Mouse (Mus musculus) hindbrain, embryonic 14.5 days (tissue): ENCODE results near the gene Bcas3. TPM values are rescaled to one million over a fixed set of nuclear protein-coding genes. Genes with fewer than 3 reads are reported as not detected.

Experiments used
- ATAC-seq: fragments of 200-750 bp; cut with Nextera tagmentation; 2 replicates; pipeline ENCODE4 v1.8.0; 2017; ENCODE audit warnings: moderate number of reproducible peaks, mild to moderate bottlenecking, moderate TSS enrichment, moderate library complexity; ENCODE audit not compliant: low FRiP score
- DNase-seq: peaks from one replicate; pipeline ENCODE4 v3.0.0-alpha.2; 2015; ENCODE audit warnings: low spot score
- H3K27ac ChIP-seq: fragments of 300-500 bp; sonication (generic); 2 replicates; pipeline ENCODE4 v1.5.1; 2014; ENCODE audit warnings: mild to moderate bottlenecking, moderate library complexity
- H3K27me3 ChIP-seq: fragments of 300-500 bp; sonication (generic); 2 replicates; pipeline ENCODE4 v1.6.1; 2014; ENCODE audit warnings: mild to moderate bottlenecking, low read length, mixed read lengths; ENCODE audit not compliant: control insufficient read depth, insufficient read depth
- H3K36me3 ChIP-seq: fragments of 300-500 bp; sonication (generic); replicated peaks from 2 replicates; pipeline ENCODE4 v1.6.1; 2014; ENCODE audit not compliant: control insufficient read depth, insufficient read depth
- H3K4me1 ChIP-seq: fragments of 300-500 bp; sonication (generic); replicated peaks from 2 replicates; pipeline ENCODE4 v1.6.1; 2014; ENCODE audit warnings: antibody characterized with exemption, low read length, mixed read lengths; ENCODE audit not compliant: control insufficient read depth, insufficient read depth
- H3K4me2 ChIP-seq: fragments of 300-500 bp; sonication (generic); replicated peaks from 2 replicates; pipeline ENCODE4 v1.6.1; 2014; ENCODE audit warnings: mild to moderate bottlenecking, moderate library complexity
- H3K4me3 ChIP-seq: fragments of 300-500 bp; sonication (generic); replicated peaks from 2 replicates; pipeline ENCODE4 v1.5.1; 2014; ENCODE audit warnings: mild to moderate bottlenecking, low read length
- H3K9ac ChIP-seq: fragments of 300-500 bp; sonication (generic); 2 replicates; pipeline ENCODE4 v1.6.1; 2014
- H3K9me3 ChIP-seq: fragments of 300-500 bp; sonication (generic); 2 replicates; pipeline ENCODE4 v1.6.1; 2016; ENCODE audit warnings: low read length; ENCODE audit not compliant: control insufficient read depth
- WGBS: fragments of 180-500 bp; shearing (Covaris S2); extraction: QIAGEN DNeasy Blood & Tissue Kit; methylation state at CpG from one replicate; pipeline ENCODE4 v1.1.7; 2014; 5-methylcytosine and 5-hydroxymethylcytosine counted together
- polyA plus RNA-seq: library from polyadenylated mRNA; unstranded; fragments of >200 nt; fragmentation: Nextera tagmentation; extraction: Ambion mirVana; gene quantifications from 2 replicates; pipeline ENCODE4 v1.2.1, GENCODE M21; 2014

Gene Bcas3
- polyA plus RNA-seq, 1 experiment from 2014 or later: 29.2 TPM

DNA sequence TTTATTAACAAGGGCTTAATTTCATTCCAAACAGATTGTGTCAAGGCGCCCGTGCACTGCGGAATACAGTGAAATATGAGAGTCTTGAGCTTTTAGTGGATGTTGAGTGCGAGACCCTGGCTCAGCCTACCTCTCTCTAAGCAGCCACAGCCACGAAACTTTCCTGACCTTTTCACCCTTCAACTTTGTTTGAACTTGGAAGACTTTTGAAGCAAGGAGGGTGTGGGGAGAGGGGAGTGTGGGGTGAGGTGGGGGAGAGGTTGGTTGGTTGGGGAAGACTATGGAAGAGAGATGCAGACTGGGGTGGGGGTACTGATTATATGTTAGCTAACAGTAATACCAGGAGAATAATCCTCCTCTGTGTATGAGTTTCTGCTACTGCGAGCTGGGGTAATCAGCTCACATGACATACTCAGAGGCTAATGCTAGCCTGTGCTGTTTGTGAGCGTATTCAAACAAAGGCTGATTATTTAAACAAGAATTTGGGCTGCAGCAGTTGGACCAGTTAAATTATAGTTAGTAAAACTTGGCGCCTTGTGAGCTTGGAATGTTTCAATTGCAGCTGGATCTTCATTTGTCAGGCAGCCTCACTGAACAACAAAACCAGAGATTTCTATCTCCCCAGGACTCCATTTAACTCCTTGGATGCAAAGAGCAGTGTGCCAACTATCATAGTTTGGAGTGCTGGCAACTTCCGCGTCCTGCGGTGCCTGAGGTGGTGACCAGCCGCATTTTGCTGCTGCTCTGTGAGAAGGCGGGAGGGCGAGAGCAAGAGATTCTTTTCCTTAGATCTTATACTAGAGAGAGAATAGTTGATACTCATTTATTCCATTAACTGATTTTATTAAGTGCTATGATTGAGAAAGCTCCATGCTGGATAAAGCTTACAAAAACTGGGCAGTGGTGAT, 343.8 kb downstream of the Bcas3 start:
- Histone ChIP-seq H3K27ac (no peak overlapping the region), H3K4me3 (no peak overlapping the region), H3K27me3 (no peaks in the 10 kb centered on the region), H3K9ac (no peak overlapping the region), H3K9me3 (no peaks in the 10 kb centered on the region), H3K4me1 (0 out of 2 replicates have a peak, but pooled peaks cover 6% of the 10 kb centered on the region), H3K36me3 (no peaks in the 10 kb centered on the region), H3K4me2 (no peak overlapping the region)
- ATAC-seq: no peak
- no peak for DNase-seq
- 48% methylated on average over 14 of the region's 14 CpGs for WGBS

GRCm38 (mm10) chr11:85697468-85697867, 344.5 kb downstream of the Bcas3 start:
- 91% methylated on average over 4 of the region's 4 CpGs for WGBS
- DNase-seq (no peak), ATAC-seq (no peak)

GRCm38 (mm10) chr11:85698242-85698641, 345.3 kb downstream of the Bcas3 start:
- Histone ChIP-seq H3K4me3 (no peak overlapping the region), H3K9ac (no peak overlapping the region), H3K9me3 (no peaks in the 10 kb centered on the region), H3K4me2 (no peak overlapping the region), H3K27ac (no peak overlapping the region), H3K27me3 (no peaks in the 10 kb centered on the region), H3K36me3 (no peaks in the 10 kb centered on the region), H3K4me1 (0 out of 2 replicates have a peak, but pooled peaks cover 6% of the 10 kb centered on the region)
- DNase-seq: no peak
- 77% methylated on average over 11 of the region's 11 CpGs for WGBS
- no peak for ATAC-seq

More at GRCm38 (mm10) chr11:85697468-85697867, 344.5 kb downstream of the Bcas3 start:
- H3K27ac ChIP-seq: no peak overlapping the region
- no peaks in the 10 kb centered on the region for H3K36me3 ChIP-seq
- H3K4me2 ChIP-seq: no peak overlapping the region
- H3K9me3 ChIP-seq: no peaks in the 10 kb centered on the region
- no peaks in the 10 kb centered on the region for H3K27me3 ChIP-seq
- no peak overlapping the region for H3K9ac ChIP-seq
- 0 out of 2 replicates have a peak, but pooled peaks cover 6% of the 10 kb centered on the region for H3K4me1 ChIP-seq
- no peak overlapping the region for H3K4me3 ChIP-seq

DNA sequence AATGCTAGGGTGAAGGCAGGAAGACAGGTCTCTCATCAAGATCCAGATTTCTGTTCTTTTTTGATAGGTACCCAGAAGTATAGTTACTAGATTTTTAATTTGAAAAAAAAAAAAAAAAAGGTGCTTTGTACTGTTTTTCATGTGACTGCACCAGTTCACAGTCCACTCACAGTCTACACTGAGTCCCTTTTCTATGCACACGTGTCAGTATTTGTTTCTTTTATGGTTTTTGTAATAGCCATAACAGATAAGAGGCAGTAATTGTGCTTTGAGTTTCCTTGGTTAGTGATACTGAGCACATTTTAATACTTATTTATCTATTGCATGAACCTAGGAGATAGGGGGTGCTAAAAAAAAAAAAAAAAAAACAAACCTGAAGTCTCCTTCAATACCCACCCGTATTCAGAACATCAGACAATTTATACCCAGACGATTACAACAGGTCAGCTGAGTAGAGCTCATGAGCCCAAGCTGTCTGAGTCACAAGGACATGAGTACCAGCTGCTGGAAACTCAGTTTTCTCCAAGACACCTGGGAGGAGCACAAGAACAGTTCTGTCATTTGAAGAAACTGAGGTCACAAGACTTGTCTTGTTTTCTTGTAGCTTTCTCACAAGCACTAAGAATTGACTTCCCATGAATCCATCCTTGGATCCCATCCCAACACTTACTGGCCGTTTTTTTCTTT, 351.2 kb downstream of the Bcas3 start:
- Histone ChIP-seq H3K4me1 (no peaks in the 10 kb centered on the region), H3K4me3 (no peak overlapping the region), H3K9me3 (no peaks in the 10 kb centered on the region), H3K4me2 (no peak overlapping the region), H3K27me3 (no peaks in the 10 kb centered on the region), H3K36me3 (no peaks in the 10 kb centered on the region), H3K27ac (no peak overlapping the region), H3K9ac (no peak overlapping the region)
- DNase-seq: no peak
- 86% methylated on average over 4 of the region's 4 CpGs for WGBS
- no peak for ATAC-seq

DNA sequence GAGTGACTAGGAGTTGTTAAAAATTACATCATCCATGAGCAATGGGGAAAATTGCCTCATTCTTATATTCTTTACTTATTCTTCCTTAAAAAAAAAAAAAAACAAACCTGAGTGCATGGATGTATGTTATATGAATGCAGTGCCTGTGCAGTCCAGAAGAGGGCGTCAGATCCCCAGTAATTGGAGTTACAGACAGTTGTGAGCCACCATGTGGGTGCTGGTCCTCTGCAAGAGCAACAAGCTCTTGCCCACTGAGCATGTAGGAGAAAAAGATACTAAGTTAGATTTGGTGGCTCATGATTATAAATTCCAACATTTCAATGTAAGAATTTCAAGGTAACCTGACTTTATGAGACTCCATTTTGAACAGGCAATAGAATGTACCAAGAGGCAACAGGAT, 353.7 kb downstream of the Bcas3 start:
- ATAC-seq: no peak
- H3K36me3 ChIP-seq: no peaks in the 10 kb centered on the region
- 10% methylated on average over 1 of the region's 1 CpGs for WGBS

GRCm38 (mm10) chr11:85707496-85707895, 354.5 kb downstream of the Bcas3 start:
- Histone ChIP-seq H3K9ac (no peak overlapping the region), H3K4me3 (no peak overlapping the region), H3K4me2 (no peak overlapping the region), H3K36me3 (no peaks in the 10 kb centered on the region), H3K4me1 (no peaks in the 10 kb centered on the region), H3K27me3 (peaks cover 1% of the 10 kb centered on the region; the same call in 1 of the 2 replicates), H3K9me3 (no peaks in the 10 kb centered on the region), H3K27ac (no peak overlapping the region)
- ATAC-seq (no peak), DNase-seq (no peak)
- 89% methylated on average over 1 of the region's 1 CpGs for WGBS

More for the DNA sequence above, 353.7 kb downstream of the Bcas3 start:
- Histone ChIP-seq H3K27me3 (no peaks in the 10 kb centered on the region), H3K4me1 (no peaks in the 10 kb centered on the region), H3K9ac (no peak overlapping the region), H3K4me3 (no peak overlapping the region), H3K4me2 (no peak overlapping the region), H3K27ac (no peak overlapping the region), H3K9me3 (no peaks in the 10 kb centered on the region)
- no peak for DNase-seq

- Histone ChIP-seq H3K36me3 (no peaks in the 10 kb centered on the region), H3K4me2 (no peak overlapping the region), H3K9me3 (no peaks in the 10 kb centered on the region), H3K4me3 (no peak overlapping the region), H3K4me1 (peaks cover 5% of the 10 kb centered on the region; the same call in 1 of the 2 replicates), H3K27me3 (peaks cover 4% of the 10 kb centered on the region; the same call in 1 of the 2 replicates), H3K9ac (no peak overlapping the region), H3K27ac (no peak overlapping the region)
- ATAC-seq: no peak
- 83% methylated on average over 6 of the region's 6 CpGs for WGBS
- DNase-seq: no peak
These were observed 356.2 kb downstream of the Bcas3 start for GRCm38 (mm10) chr11:85709147-85709546.

DNA sequence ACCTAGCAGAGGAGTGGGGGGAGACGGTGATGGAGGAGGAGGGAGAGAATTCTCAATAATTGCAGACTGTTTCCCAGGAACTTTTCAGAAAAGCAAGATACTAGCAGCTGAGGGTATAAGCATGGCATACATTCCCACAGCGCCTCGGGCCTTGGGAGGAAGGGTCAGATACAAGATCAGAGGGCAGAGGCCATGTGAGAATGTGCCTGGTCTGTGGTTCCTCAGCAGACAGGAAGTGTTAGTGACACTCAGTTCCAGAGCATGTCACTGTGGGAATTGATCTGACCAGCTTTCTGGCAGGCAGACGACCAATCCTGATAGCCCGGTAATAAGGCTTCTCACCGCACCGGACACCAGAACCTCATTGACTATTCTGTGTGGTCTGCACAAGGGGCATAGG, 357.2 kb downstream of the Bcas3 start:
- no peaks in the 10 kb centered on the region for H3K36me3 ChIP-seq
- H3K27ac ChIP-seq: no peak overlapping the region
- DNase-seq (no peak), ATAC-seq (no peak)
- 81% methylated on average over 7 of the region's 7 CpGs for WGBS
- peaks cover 4% of the 10 kb centered on the region; the same call in 1 of the 2 replicates for H3K27me3 ChIP-seq
- H3K4me2 ChIP-seq: no peak overlapping the region
- no peak overlapping the region for H3K4me3 ChIP-seq
- peaks cover 12% of the 10 kb centered on the region for H3K4me1 ChIP-seq
- H3K9me3 ChIP-seq: no peaks in the 10 kb centered on the region
- no peak overlapping the region for H3K9ac ChIP-seq

- H3K9ac ChIP-seq: no peak overlapping the region
- H3K4me2 ChIP-seq: no peak overlapping the region
- peaks cover 13% of the 10 kb centered on the region for H3K4me1 ChIP-seq
- no peaks in the 10 kb centered on the region for H3K36me3 ChIP-seq
- H3K4me3 ChIP-seq: no peak overlapping the region
- 92% methylated on average over 8 of the region's 8 CpGs for WGBS
- no peak for DNase-seq
- no peak for ATAC-seq
- peaks cover 4% of the 10 kb centered on the region; the same call in 1 of the 2 replicates for H3K27me3 ChIP-seq
- H3K9me3 ChIP-seq: no peaks in the 10 kb centered on the region
- H3K27ac ChIP-seq: no peak overlapping the region
These were observed 359.2 kb downstream of the Bcas3 start for GRCm38 (mm10) chr11:85712026-85712804.
